Comparison of ENCODE assay signal across 8 mouse cellular contexts in genomic region chr10:81564734-81565133, GRCm38 (mm10). TPM values are rescaled to one million over a fixed set of nuclear protein-coding genes. Genes with fewer than 3 reads are reported as not detected.
A peak's percentile ranks its signal among the peaks of the same experiment; 100 is the strongest.
DNase-seq lines count a peak whose midpoint lies in the region; ATAC-seq and TF ChIP-seq lines count a peak whose summit lies in the region.

No protein-coding gene starts in this region.

- no peak overlapping the region for H3ac ChIP-seq in C2C12 (ENCODE audit: control insufficient read depth, insufficient read length, low read depth)

- ATAC-seq in forebrain, embryonic 14.5 days: no peak
- no peak for ATAC-seq in forebrain, embryonic 15.5 days (replicated peaks)
- ATAC-seq in heart, embryonic 15.5 days (replicated peaks; ENCODE audit: insufficient number of reproducible peaks, insufficient read depth, low FRiP score, low read depth): no peak
- no peak for ATAC-seq in limb, embryonic 13.5 days (ENCODE audit: low FRiP score, low read depth)

- no peak overlapping the region for H3K4me3 ChIP-seq in forebrain, embryonic 14.5 days (ENCODE audit: low read depth, low read length)
- no peak overlapping the region for H3K4me3 ChIP-seq in forebrain, embryonic 15.5 days
- H3K4me3 ChIP-seq in C2C12 (ENCODE audit: insufficient read depth, poor library complexity, severe bottlenecking): no peak overlapping the region
- H3K4me3 ChIP-seq in heart, embryonic 15.5 days: no peak overlapping the region
- peak overlapping the region; percentile 32 for H3K4me3 ChIP-seq in limb, embryonic 13.5 days

- H3K9ac ChIP-seq in forebrain, embryonic 14.5 days (ENCODE audit: low read length): no peak overlapping the region
- H3K9ac ChIP-seq in forebrain, embryonic 15.5 days (replicated peaks): no peak overlapping the region
- H3K9ac ChIP-seq in heart, embryonic 15.5 days: no peak overlapping the region
- peak overlapping the region; percentile 62; the same call in 1 of the 2 replicates for H3K9ac ChIP-seq in limb, embryonic 13.5 days

- H3K79me2 ChIP-seq in C2C12 (ENCODE audit: control insufficient read depth, insufficient read depth): peaks cover 47% of the 10 kb centered on the region

- H3K4me2 ChIP-seq in forebrain, embryonic 14.5 days (ENCODE audit: low read length): no peak overlapping the region
- no peak overlapping the region for H3K4me2 ChIP-seq in forebrain, embryonic 15.5 days (replicated peaks)
- peak overlapping the region; percentile 59 for H3K4me2 ChIP-seq in heart, embryonic 15.5 days
- peak overlapping the region; percentile 61 for H3K4me2 ChIP-seq in limb, embryonic 13.5 days (replicated peaks)

- H3K27ac ChIP-seq in forebrain, embryonic 14.5 days (ENCODE audit: low read depth, low read length): no peak overlapping the region
- H3K27ac ChIP-seq in forebrain, embryonic 15.5 days (replicated peaks): no peak overlapping the region
- H3K27ac ChIP-seq in heart, embryonic 15.5 days: peak overlapping the region; percentile 79
- H3K27ac ChIP-seq in limb, embryonic 13.5 days: peak overlapping the region; percentile 52; the same call in 1 of the 2 replicates

- peaks cover 10% of the 10 kb centered on the region; the same call in 1 of the 2 replicates for H3K27me3 ChIP-seq in forebrain, embryonic 14.5 days (replicated peaks; ENCODE audit: control insufficient read depth, insufficient read depth, low read length)
- H3K27me3 ChIP-seq in forebrain, embryonic 15.5 days: peaks cover 21% of the 10 kb centered on the region; the same call in 1 of the 2 replicates
- no peaks in the 10 kb centered on the region for H3K27me3 ChIP-seq in C2C12 (ENCODE audit: control insufficient read depth, insufficient read depth, insufficient read length)
- H3K27me3 ChIP-seq in heart, embryonic 15.5 days: no peaks in the 10 kb centered on the region
- peaks cover 12% of the 10 kb centered on the region; the same call in 1 of the 2 replicates for H3K27me3 ChIP-seq in limb, embryonic 13.5 days

- DNase-seq in forebrain, embryonic 14.5 days (ENCODE audit: low spot score): peak; percentile 59
- peak; percentile 87 for DNase-seq in brain, adult 2 months (ENCODE audit: low read depth, low spot score)
- DNase-seq in retina, embryonic 14.5 days (ENCODE audit: low spot score): peak; percentile 70
- no peak for DNase-seq in urinary bladder, postnatal 36 days (ENCODE audit: low spot score in 2 of 2)

- peaks cover 27% of the 10 kb centered on the region for H3K4me1 ChIP-seq in forebrain, embryonic 14.5 days (ENCODE audit: control insufficient read depth, insufficient read depth, low read length)
- peaks cover 63% of the 10 kb centered on the region for H3K4me1 ChIP-seq in forebrain, embryonic 15.5 days
- peaks cover 71% of the 10 kb centered on the region for H3K4me1 ChIP-seq in heart, embryonic 15.5 days (replicated peaks)
- H3K4me1 ChIP-seq in limb, embryonic 13.5 days: peaks cover 79% of the 10 kb centered on the region

- H3K79me3 ChIP-seq in C2C12 (ENCODE audit: low read depth): peaks cover 27% of the 10 kb centered on the region

- no peaks in the 10 kb centered on the region for H3K9me3 ChIP-seq in forebrain, embryonic 14.5 days (replicated peaks; ENCODE audit: control insufficient read depth, low read length)
- H3K9me3 ChIP-seq in forebrain, embryonic 15.5 days: no peaks in the 10 kb centered on the region
- H3K9me3 ChIP-seq in heart, embryonic 15.5 days (replicated peaks): no peaks in the 10 kb centered on the region
- no peaks in the 10 kb centered on the region for H3K9me3 ChIP-seq in limb, embryonic 13.5 days

- TF ChIP-seq CTCF in C2C12 (IDR thresholded peaks at IDR 0.05; ENCODE audit: control insufficient read depth, insufficient read depth, insufficient read length): peak; percentile 43

- H3K36me3 ChIP-seq in forebrain, embryonic 14.5 days (ENCODE audit: control insufficient read depth, insufficient read depth, low read length): peaks cover 41% of the 10 kb centered on the region
- peaks cover 29% of the 10 kb centered on the region for H3K36me3 ChIP-seq in forebrain, embryonic 15.5 days
- H3K36me3 ChIP-seq in C2C12 (ENCODE audit: control insufficient read depth, insufficient read depth): peaks cover 49% of the 10 kb centered on the region
- H3K36me3 ChIP-seq in heart, embryonic 15.5 days: peaks cover 40% of the 10 kb centered on the region
- peaks cover 56% of the 10 kb centered on the region for H3K36me3 ChIP-seq in limb, embryonic 13.5 days

- 17% methylated on average over 10 of the region's 10 CpGs for WGBS in forebrain, embryonic 14.5 days
- whole genome bisulfite sequencing in forebrain, embryonic 15.5 days: 23% methylated on average over 10 of the region's 10 CpGs
- WGBS in heart, embryonic 15.5 days: 36% methylated on average over 10 of the region's 10 CpGs
- WGBS in limb, embryonic 13.5 days: 16% methylated on average over 10 of the region's 10 CpGs

TF ChIP-seq in C2C12, 6 proteins besides CTCF, POLR2A, EP300 and RAD21:
- TF ChIP-seq FOSL1 (IDR thresholded peaks at IDR 0.05; ENCODE audit: insufficient read depth, low read length, poor library complexity, severe bottlenecking) (no peak), MAX (IDR thresholded peaks at IDR 0.05) (no peak), MYOD1 (IDR thresholded peaks at IDR 0.05; ENCODE audit: control insufficient read depth, insufficient read length, low read depth) (no peak), MYOG (IDR thresholded peaks at IDR 0.05; ENCODE audit: control insufficient read depth, extremely low read depth, insufficient read length) (no peak), CEBPB (IDR thresholded peaks at IDR 0.05; ENCODE audit: low read depth) (no peak), USF1 (IDR thresholded peaks at IDR 0.05; ENCODE audit: low read depth) (no peak)

RNA-seq across cellular contexts. Expression of gene Aes, which starts 5.4 kb away (rescaled TPM):
- 415 and 532 TPM in 2 replicates for polyA plus RNA-seq in forebrain, embryonic 14.5 days (2014; fragmentation: Nextera tagmentation; extraction: Ambion mirVana)
- polyA plus RNA-seq in forebrain, embryonic 15.5 days (2015; fragmentation: Nextera tagmentation; extraction: Ambion mirVana): 665 and 705 TPM in 2 replicates
- 532 TPM for polyA plus RNA-seq in C2C12 (2012; fragmentation: generic; extraction: Trizol)
- polyA plus RNA-seq in heart, embryonic 15.5 days (2015; fragmentation: Nextera tagmentation; extraction: Ambion mirVana): 650 and 761 TPM in 2 replicates
- 477 and 492 TPM in 2 replicates for polyA plus RNA-seq in limb, embryonic 13.5 days (2015; fragmentation: Nextera tagmentation; extraction: Ambion mirVana)

RNA-seq across cellular contexts. Expression of gene Tle2, which starts 9.6 kb away (rescaled TPM):
- polyA plus RNA-seq in forebrain, embryonic 14.5 days (2014; fragmentation: Nextera tagmentation; extraction: Ambion mirVana): 12.0 and 17.2 TPM in 2 replicates
- 27.3 and 28.0 TPM in 2 replicates for polyA plus RNA-seq in forebrain, embryonic 15.5 days (2015; fragmentation: Nextera tagmentation; extraction: Ambion mirVana)
- polyA plus RNA-seq in C2C12 (2012; fragmentation: generic; extraction: Trizol): 7.1 TPM
- polyA plus RNA-seq in heart, embryonic 15.5 days (2015; fragmentation: Nextera tagmentation; extraction: Ambion mirVana): 23.6 and 29.3 TPM in 2 replicates
- 68.8 and 69.8 TPM in 2 replicates for polyA plus RNA-seq in limb, embryonic 13.5 days (2015; fragmentation: Nextera tagmentation; extraction: Ambion mirVana)

RNA-seq across cellular contexts. Expression of gene Gna11, which starts 19.7 kb away (rescaled TPM):
- polyA plus RNA-seq in forebrain, embryonic 14.5 days (2014; fragmentation: Nextera tagmentation; extraction: Ambion mirVana): 97.6 and 98.9 TPM in 2 replicates
- polyA plus RNA-seq in forebrain, embryonic 15.5 days (2015; fragmentation: Nextera tagmentation; extraction: Ambion mirVana): 99.8 and 103 TPM in 2 replicates
- 77.6 TPM for polyA plus RNA-seq in C2C12 (2012; fragmentation: generic; extraction: Trizol)
- polyA plus RNA-seq in heart, embryonic 15.5 days (2015; fragmentation: Nextera tagmentation; extraction: Ambion mirVana): 52.1 and 64.1 TPM in 2 replicates
- 89.8 and 89.9 TPM in 2 replicates for polyA plus RNA-seq in limb, embryonic 13.5 days (2015; fragmentation: Nextera tagmentation; extraction: Ambion mirVana)

RNA-seq across cellular contexts. Expression of gene Tle6, which starts 36.1 kb away (rescaled TPM):
- 2.4 and 2.5 TPM in 2 replicates for polyA plus RNA-seq in forebrain, embryonic 14.5 days (2014; fragmentation: Nextera tagmentation; extraction: Ambion mirVana)
- 3.0 and 4.2 TPM in 2 replicates for polyA plus RNA-seq in forebrain, embryonic 15.5 days (2015; fragmentation: Nextera tagmentation; extraction: Ambion mirVana)
- 8.6 TPM for polyA plus RNA-seq in C2C12 (2012; fragmentation: generic; extraction: Trizol)
- 23.9 and 30.5 TPM in 2 replicates for polyA plus RNA-seq in heart, embryonic 15.5 days (2015; fragmentation: Nextera tagmentation; extraction: Ambion mirVana)
- polyA plus RNA-seq in limb, embryonic 13.5 days (2015; fragmentation: Nextera tagmentation; extraction: Ambion mirVana): 13.8 and 18.4 TPM in 2 replicates

RNA-seq across cellular contexts. Expression of gene Gna15, which starts 40.7 kb away (rescaled TPM):
- polyA plus RNA-seq in forebrain, embryonic 14.5 days (2014; fragmentation: Nextera tagmentation; extraction: Ambion mirVana): 0.90 and 1.2 TPM in 2 replicates
- polyA plus RNA-seq in forebrain, embryonic 15.5 days (2015; fragmentation: Nextera tagmentation; extraction: Ambion mirVana): 0.57 and 0.84 TPM in 2 replicates
- 0.16 TPM for polyA plus RNA-seq in C2C12 (2012; fragmentation: generic; extraction: Trizol)
- 0.64 and 1.6 TPM in 2 replicates for polyA plus RNA-seq in heart, embryonic 15.5 days (2015; fragmentation: Nextera tagmentation; extraction: Ambion mirVana)
- 1.6 and 1.9 TPM in 2 replicates for polyA plus RNA-seq in limb, embryonic 13.5 days (2015; fragmentation: Nextera tagmentation; extraction: Ambion mirVana)

Comparison
In these comparisons a context has a peak if more than half of its experiments do, and no peak if none do; other contexts are left out.
1. DNase-seq: peak in forebrain, embryonic 14.5 days (single experiment), brain, adult 2 months (single experiment) and retina, embryonic 14.5 days (single experiment); none in urinary bladder, postnatal 36 days (0 of 2).
2. H3K27ac ChIP-seq: peak in heart, embryonic 15.5 days (single experiment) and limb, embryonic 13.5 days (single experiment); none in forebrain, embryonic 14.5 days (single experiment) and forebrain, embryonic 15.5 days (single experiment).
3. H3K4me2 ChIP-seq: peak in heart, embryonic 15.5 days (single experiment) and limb, embryonic 13.5 days (single experiment); none in forebrain, embryonic 14.5 days (single experiment) and forebrain, embryonic 15.5 days (single experiment).